Mouse (Mus musculus) liver, embryonic 14.5 days (tissue): ENCODE measurements around the gene Senp7. TPM values are rescaled to one million over a fixed set of nuclear protein-coding genes. Genes with fewer than 3 reads are reported as not detected.

ENCODE experiments used
- ATAC-seq: fragments of 200-750 bp; cut with Nextera tagmentation; 2 replicates; pipeline ENCODE4 v1.8.0; 2017; ENCODE audit warnings: moderate number of reproducible peaks, mild to moderate bottlenecking, moderate library complexity; ENCODE audit not compliant: insufficient read depth
- DNase-seq, 3 experiments: peaks; one replicate each; pipeline ENCODE4 v3.0.0-alpha.2; 2012 to 2013; ENCODE audit warnings: low read depth in 3 of 3, low spot score in 3 of 3
- H3K27ac ChIP-seq: fragments of 300-500 bp; sonication (generic); 2 replicates; pipeline ENCODE4 v1.5.1; 2014; ENCODE audit warnings: moderate library complexity, mild to moderate bottlenecking, control low read depth, inconsistent platforms
- H3K27me3 ChIP-seq: fragments of 300-500 bp; sonication (generic); 2 replicates; pipeline ENCODE4 v1.6.1; 2014; ENCODE audit warnings: mild to moderate bottlenecking, low read length, moderate library complexity; ENCODE audit not compliant: control insufficient read depth, insufficient read depth
- H3K36me3 ChIP-seq: fragments of 300-500 bp; sonication (generic); replicated peaks from 2 replicates; pipeline ENCODE4 v1.6.1; 2014; ENCODE audit warnings: low read depth; ENCODE audit not compliant: control insufficient read depth, insufficient read depth
- H3K4me1 ChIP-seq, 2 experiments: fragments of 200-500 bp in 1 of 2; fragments of 300-500 bp in 1 of 2; sonication (generic) in 1 of 2; replicated peaks; 2 replicates each; pipeline ENCODE4 v1.6.1; 2012 to 2014; ENCODE audit warnings: antibody characterized with exemption in 1 of 2, inconsistent platforms in 1 of 2, low read length in 1 of 2; ENCODE audit not compliant: control insufficient read depth in 2 of 2, insufficient read depth in 2 of 2
- H3K4me2 ChIP-seq: fragments of 300-500 bp; sonication (generic); 2 replicates; pipeline ENCODE4 v1.6.1; 2014; ENCODE audit warnings: low read depth, mild to moderate bottlenecking, control low read depth, moderate library complexity
- H3K4me3 ChIP-seq, 2 experiments: fragments of 200-500 bp in 1 of 2; fragments of 300-500 bp in 1 of 2; sonication (generic) in 1 of 2; 2 replicates each; pipeline ENCODE4 v1.5.1; 2012 to 2014; ENCODE audit warnings: low read depth in 2 of 2, low read length in 2 of 2, mild to moderate bottlenecking in 2 of 2, control low read depth in 1 of 2, inconsistent platforms in 1 of 2, moderate library complexity in 1 of 2; ENCODE audit not compliant: insufficient read depth in 1 of 2
- H3K9ac ChIP-seq: fragments of 300-500 bp; sonication (generic); replicated peaks from 2 replicates; pipeline ENCODE4 v1.6.1; 2014; ENCODE audit warnings: mild to moderate bottlenecking, control low read depth, moderate library complexity
- H3K9me3 ChIP-seq: fragments of 300-500 bp; sonication (generic); 2 replicates; pipeline ENCODE4 v1.6.1; 2016; ENCODE audit warnings: low read length, mixed read lengths; ENCODE audit not compliant: control insufficient read depth
- CTCF ChIP-seq: IDR thresholded peaks from 2 replicates; pipeline ENCODE4 v1.5.1; 2016; ENCODE audit warnings: antibody characterized with exemption, low read depth, control low read depth
- EP300 ChIP-seq: IDR thresholded peaks from 2 replicates; pipeline ENCODE4 v1.6.1; 2016; ENCODE audit warnings: antibody characterized with exemption, low read depth
- WGBS: fragments of 180-500 bp; shearing (Covaris S2); extraction: QIAGEN DNeasy Blood & Tissue Kit; methylation state at CpG from one replicate; pipeline ENCODE4 v1.1.7; 2014; ENCODE audit not compliant: insufficient replicate concordance; 5-methylcytosine and 5-hydroxymethylcytosine counted together
- polyA plus RNA-seq, 2 experiments: library from polyadenylated mRNA; depleted of rRNA in 1 of 2; stranded (reverse) in 1 of 2; unstranded in 1 of 2; fragments of >200 nt; fragmentation: Nextera tagmentation in 1 of 2; extraction: Ambion mirVana in 1 of 2; gene quantifications; 2 replicates each; pipeline versions ENCODE4 v1.2.1 to v1.2.3; 2012 to 2014

Senp7 gene
- polyA plus RNA-seq, 2 experiments: 8.7 to 15.5 TPM

DNA sequence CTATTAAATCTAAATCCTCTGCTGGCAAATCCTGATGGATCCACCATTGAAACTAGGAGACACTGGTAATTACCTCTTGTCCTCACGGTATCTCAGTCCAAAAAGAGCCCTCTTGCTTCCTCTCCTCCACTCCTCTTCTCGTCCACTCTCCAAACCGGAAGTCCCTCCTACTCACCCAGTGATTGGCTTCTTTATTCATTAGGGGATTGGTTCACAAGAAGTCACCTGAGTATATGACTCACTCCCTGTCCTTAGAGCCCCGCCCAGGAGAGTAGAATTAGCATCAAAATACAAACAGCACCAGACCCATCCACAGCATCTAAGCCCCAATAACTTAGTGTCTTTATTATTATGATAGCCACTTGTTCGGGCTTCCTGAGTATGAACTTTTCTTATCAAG is 68.0 kb downstream of the Senp7 start:
- ATAC-seq: no peak
- H3K4me2 ChIP-seq: no peak overlapping the region
- H3K27me3 ChIP-seq: no peaks in the 10 kb centered on the region
- H3K4me3 ChIP-seq: no peak overlapping the region
- no peak for DNase-seq
- no peak overlapping the region for H3K9ac ChIP-seq
- TF ChIP-seq EP300: no peak
- no peak for TF ChIP-seq CTCF
- no peaks in the 10 kb centered on the region for H3K9me3 ChIP-seq
- WGBS: 76% methylated on average over 5 of the region's 5 CpGs
- H3K27ac ChIP-seq: no peak overlapping the region
- no peaks in the 10 kb centered on the region for H3K4me1 ChIP-seq
- H3K36me3 ChIP-seq: peaks cover 14% of the 10 kb centered on the region

DNA sequence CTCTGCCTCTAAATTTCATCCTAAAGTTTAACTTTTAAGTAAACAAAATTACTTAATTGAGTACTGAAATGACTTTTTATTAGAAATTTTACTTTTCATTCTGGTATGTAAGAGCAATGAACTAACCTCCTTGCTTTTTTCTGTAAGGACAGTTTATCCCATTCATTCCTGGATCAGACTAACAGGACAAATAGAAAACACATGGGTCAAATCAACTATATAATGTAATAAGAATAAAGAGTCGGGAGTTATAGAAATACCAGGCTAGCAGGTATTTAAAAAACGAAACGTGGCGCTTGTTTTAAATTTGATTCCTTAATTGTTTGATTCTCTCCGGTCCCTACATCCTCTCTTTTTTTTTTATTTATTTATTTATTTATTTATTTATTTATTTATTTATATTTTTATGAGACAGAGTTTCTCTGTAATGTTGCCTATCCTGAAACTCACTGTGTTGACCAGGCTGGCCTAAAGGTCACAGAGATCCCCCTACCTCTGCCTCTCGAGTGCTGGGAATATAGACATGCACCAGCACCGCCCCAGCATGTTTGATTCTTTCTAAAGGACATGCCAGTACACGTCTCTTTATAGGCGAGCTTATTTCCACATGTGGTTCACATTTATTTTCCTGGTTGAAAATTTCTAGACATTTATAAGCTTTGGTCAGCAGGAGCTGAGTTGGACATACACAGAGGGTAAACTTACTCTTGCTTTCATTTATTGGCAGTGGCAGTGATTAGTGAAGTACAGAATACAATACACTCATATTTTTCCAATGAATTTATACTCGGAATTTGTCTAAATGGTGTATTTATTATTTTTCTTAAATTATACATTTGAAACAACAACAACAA is 69.4 kb downstream of the Senp7 start:
- Histone ChIP-seq H3K36me3 (peaks cover 14% of the 10 kb centered on the region), H3K27ac (no peak overlapping the region), H3K9ac (no peak overlapping the region), H3K4me2 (no peak overlapping the region), H3K4me1 (no peaks in the 10 kb centered on the region), H3K27me3 (no peaks in the 10 kb centered on the region), H3K4me3 (no peak overlapping the region), H3K9me3 (no peaks in the 10 kb centered on the region)
- TF ChIP-seq EP300 (no peak), CTCF (no peak)
- no peak for DNase-seq
- 82% methylated on average over 10 of the region's 10 CpGs for whole genome bisulfite sequencing
- ATAC-seq: no peak

DNA sequence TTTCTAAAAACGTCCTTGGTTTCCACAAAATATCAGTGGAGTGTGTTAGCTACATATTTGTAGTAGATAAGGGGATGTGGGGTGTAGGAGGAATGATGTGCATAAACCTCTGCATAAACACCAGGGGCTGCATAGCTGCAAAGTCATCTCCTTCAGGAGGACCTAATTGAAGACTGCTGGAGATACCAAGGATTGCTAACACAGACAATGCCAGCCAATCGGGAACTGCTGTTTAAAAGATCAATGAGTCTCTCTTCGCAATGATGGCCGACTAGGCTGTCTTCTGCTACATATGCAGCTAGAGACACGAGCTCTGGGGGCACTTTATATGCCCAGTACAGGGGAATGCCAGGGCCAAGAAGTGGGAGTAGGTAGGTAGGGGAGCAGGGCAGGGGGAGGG is 74.4 kb downstream of the Senp7 start:
- WGBS: 74% methylated on average over 5 of the region's 5 CpGs
- no peak for ATAC-seq
- H3K36me3 ChIP-seq: peaks cover 6% of the 10 kb centered on the region; the same call in 1 of the 2 replicates

DNA sequence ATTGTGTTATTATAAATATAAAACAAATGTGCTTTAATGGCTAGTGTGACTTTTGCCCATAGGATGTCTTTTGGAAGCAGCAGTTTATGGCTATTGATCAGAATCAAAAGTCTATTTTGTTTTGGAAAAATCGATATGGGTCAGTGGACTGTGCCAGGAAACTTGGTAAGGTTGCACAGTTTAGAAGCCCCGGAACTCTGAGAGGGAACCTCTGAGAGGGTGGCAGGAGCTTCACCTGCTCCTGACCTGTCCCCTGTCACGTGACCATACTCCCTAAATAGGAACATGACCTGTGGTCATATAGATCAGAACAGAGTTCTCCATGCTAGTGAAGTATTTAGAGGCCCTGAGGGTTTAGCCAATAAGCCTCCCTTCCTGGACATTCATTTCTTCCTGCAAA is 75.9 kb downstream of the Senp7 start:
- 80% methylated on average over 3 of the region's 3 CpGs for WGBS
- DNase-seq (no peak), ATAC-seq (no peak)
- Histone ChIP-seq H3K4me3 (no peak overlapping the region), H3K9me3 (no peaks in the 10 kb centered on the region), H3K9ac (no peak overlapping the region), H3K27ac (no peak overlapping the region), H3K27me3 (no peaks in the 10 kb centered on the region), H3K4me1 (no peaks in the 10 kb centered on the region), H3K36me3 (peaks cover 6% of the 10 kb centered on the region; the same call in 1 of the 2 replicates), H3K4me2 (no peak overlapping the region)
- TF ChIP-seq CTCF (no peak), EP300 (no peak)

More for the DNA sequence above, 74.4 kb downstream of the Senp7 start:
- Histone ChIP-seq H3K4me3 (no peak overlapping the region), H3K4me2 (no peak overlapping the region), H3K4me1 (no peaks in the 10 kb centered on the region), H3K27ac (no peak overlapping the region), H3K9ac (no peak overlapping the region), H3K27me3 (no peaks in the 10 kb centered on the region), H3K9me3 (no peaks in the 10 kb centered on the region)
- no peak for DNase-seq
- TF ChIP-seq CTCF (no peak), EP300 (no peak)

DNA sequence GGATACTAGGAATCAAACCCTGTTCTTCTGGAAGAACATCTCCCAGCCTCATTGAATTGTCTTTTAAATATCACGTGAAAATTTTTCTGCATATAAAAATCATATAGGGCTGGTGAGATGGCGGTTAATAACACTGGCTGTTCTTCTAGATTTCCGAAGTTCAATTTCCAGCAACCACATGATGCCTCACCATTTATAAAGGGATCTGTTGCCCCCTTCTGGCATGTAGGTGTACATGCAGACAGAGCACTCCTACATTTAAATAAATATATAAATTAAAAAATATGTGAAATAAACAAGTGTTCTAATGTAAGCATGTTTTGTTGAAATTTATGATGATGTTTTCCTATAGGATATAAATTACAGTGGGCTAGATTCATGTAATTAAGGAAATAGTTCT is 83.5 kb downstream of the Senp7 start:
- no peaks in the 10 kb centered on the region for H3K36me3 ChIP-seq
- H3K4me3 ChIP-seq: no peak overlapping the region
- H3K4me2 ChIP-seq: no peak overlapping the region
- peak; percentile 36 to 49 (median 39) for DNase-seq
- H3K27me3 ChIP-seq: no peaks in the 10 kb centered on the region
- no peaks in the 10 kb centered on the region for H3K4me1 ChIP-seq
- H3K9ac ChIP-seq: no peak overlapping the region
- no peak for ATAC-seq
- H3K9me3 ChIP-seq: no peaks in the 10 kb centered on the region
- WGBS: 33% methylated on average over 3 of the region's 3 CpGs
- TF ChIP-seq CTCF: peak; percentile 63; the same call in 1 of the 2 replicates
- TF ChIP-seq EP300: no peak
- no peak overlapping the region for H3K27ac ChIP-seq
